Mouse (Mus musculus) hindbrain, embryonic 11.5 days (tissue): Measurements from ENCODE around the gene Smim6. TPM values are rescaled to one million over a fixed set of nuclear protein-coding genes. Genes with fewer than 3 reads are reported as not detected.

Source experiments
- ATAC-seq: fragments of 200-750 bp; cut with Nextera tagmentation; 2 replicates; pipeline ENCODE4 v1.8.0; 2017; ENCODE audit warnings: mild to moderate bottlenecking, moderate TSS enrichment, moderate library complexity; ENCODE audit not compliant: low FRiP score
- DNase-seq: peaks from one replicate; pipeline ENCODE4 v3.0.0-alpha.2; 2015; ENCODE audit warnings: low spot score
- H3K27ac ChIP-seq: fragments of 300-500 bp; sonication (generic); 2 replicates; pipeline ENCODE4 v1.5.1; 2014; ENCODE audit warnings: mild to moderate bottlenecking, low read depth, low read length
- H3K27me3 ChIP-seq: fragments of 300-500 bp; sonication (generic); 2 replicates; pipeline ENCODE4 v1.6.1; 2014; ENCODE audit warnings: mild to moderate bottlenecking, low read length, moderate library complexity, mixed read lengths; ENCODE audit not compliant: control insufficient read depth, insufficient read depth
- H3K36me3 ChIP-seq: fragments of 300-500 bp; sonication (generic); 2 replicates; pipeline ENCODE4 v1.6.1; 2014; ENCODE audit warnings: mild to moderate bottlenecking, low read length, moderate library complexity, mixed read lengths; ENCODE audit not compliant: control insufficient read depth, insufficient read depth
- H3K4me1 ChIP-seq: fragments of 300-500 bp; sonication (generic); replicated peaks from 2 replicates; pipeline ENCODE4 v1.6.1; 2014; ENCODE audit warnings: low read length, mixed read lengths; ENCODE audit not compliant: control insufficient read depth, insufficient read depth
- H3K4me2 ChIP-seq: fragments of 300-500 bp; sonication (generic); replicated peaks from 2 replicates; pipeline ENCODE4 v1.6.1; 2014; ENCODE audit warnings: mild to moderate bottlenecking, low read depth, low read length
- H3K4me3 ChIP-seq: fragments of 300-500 bp; sonication (generic); 2 replicates; pipeline ENCODE4 v1.5.1; 2014; ENCODE audit warnings: low read depth, low read length
- H3K9ac ChIP-seq: fragments of 300-500 bp; sonication (generic); 2 replicates; pipeline ENCODE4 v1.6.1; 2014; ENCODE audit warnings: low read depth, low read length
- H3K9me3 ChIP-seq: fragments of 300-500 bp; sonication (generic); 2 replicates; pipeline ENCODE4 v1.6.1; 2016; ENCODE audit warnings: low read length; ENCODE audit not compliant: control insufficient read depth
- WGBS: fragments of 180-500 bp; shearing (Covaris S2); extraction: QIAGEN DNeasy Blood & Tissue Kit; methylation state at CpG from one replicate; pipeline ENCODE4 v1.1.7; 2014; 5-methylcytosine and 5-hydroxymethylcytosine counted together
- polyA plus RNA-seq: library from polyadenylated mRNA; unstranded; fragments of >200 nt; fragmentation: Nextera tagmentation; extraction: Ambion mirVana; gene quantifications from 2 replicates; pipeline ENCODE4 v1.2.1, GENCODE M21; 2014

Gene Smim6
- polyA plus RNA-seq, 1 experiment from 2014 or later, result 0.65 TPM

DNA sequence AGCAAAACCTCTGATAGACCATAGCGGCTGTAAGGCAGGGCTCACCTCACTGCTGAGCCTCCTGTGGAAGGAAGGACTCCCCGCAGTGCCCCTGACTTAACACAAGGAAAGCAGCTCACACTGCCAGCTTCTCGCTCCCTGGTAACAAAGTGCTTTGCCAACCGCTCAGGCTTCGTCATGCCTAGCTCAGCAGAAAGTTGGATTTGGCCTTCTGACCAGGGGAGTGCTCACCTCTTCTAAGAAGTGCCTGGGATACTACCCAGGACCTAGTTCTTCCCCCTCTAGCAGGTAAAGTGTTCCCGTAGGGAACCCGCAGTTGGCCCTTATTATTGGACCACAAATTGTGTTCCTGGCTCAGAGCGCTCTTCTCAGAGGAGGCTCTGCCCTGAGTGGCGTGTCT, 47.2 kb downstream of the Smim6 start:
- Histone ChIP-seq H3K9me3 (no peaks in the 10 kb centered on the region), H3K4me1 (peaks cover 10% of the 10 kb centered on the region), H3K27ac (no peak overlapping the region), H3K36me3 (peaks cover 18% of the 10 kb centered on the region; the same call in 1 of the 2 replicates), H3K27me3 (no peaks in the 10 kb centered on the region), H3K4me3 (no peak overlapping the region), H3K9ac (no peak overlapping the region), H3K4me2 (no peak overlapping the region)
- DNase-seq (no peak), ATAC-seq (no peak)
- WGBS, result 97% methylated on average over 9 of the region's 9 CpGs

DNA sequence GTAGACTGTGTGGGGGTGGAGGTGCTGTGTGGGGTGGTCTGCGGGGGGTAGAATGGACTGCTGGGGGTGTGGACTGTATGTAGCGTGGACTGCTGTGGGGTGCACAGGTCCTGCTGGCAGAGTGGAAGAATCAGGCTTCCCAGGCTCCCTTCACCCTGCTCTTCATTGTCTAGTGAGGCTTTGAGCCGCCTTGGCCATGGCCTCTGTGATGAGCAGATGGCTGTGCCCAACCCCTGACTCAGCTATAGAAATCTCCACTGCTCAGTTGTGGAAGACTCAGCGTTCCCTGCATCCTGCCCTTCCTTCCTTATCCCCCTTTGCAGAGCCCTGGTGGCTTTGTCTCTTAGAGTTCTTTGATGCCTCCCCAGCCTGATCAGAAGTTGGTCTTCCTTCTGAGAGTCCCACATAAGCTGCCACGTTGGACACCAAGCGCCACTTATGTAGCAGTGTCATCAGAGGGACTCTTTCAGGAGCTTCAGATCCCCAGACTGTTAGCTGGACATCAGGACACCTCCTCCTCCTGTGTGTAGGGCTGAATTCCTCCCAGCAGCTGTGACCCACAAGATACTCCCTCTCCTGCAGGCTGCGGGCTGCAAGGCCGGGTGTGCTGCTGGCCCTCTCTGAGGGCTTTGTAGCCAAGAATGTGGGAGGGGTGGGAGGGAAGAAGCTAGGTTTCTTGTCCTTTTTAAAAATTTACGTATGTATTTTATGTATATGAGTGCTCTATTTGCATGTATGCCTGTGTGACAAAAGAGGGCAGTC, 51.0 kb downstream of the Smim6 start:
- no peak overlapping the region for H3K9ac ChIP-seq
- no peaks in the 10 kb centered on the region; the same call in 1 of the 2 replicates for H3K4me1 ChIP-seq
- no peak for DNase-seq
- H3K4me3 ChIP-seq, result no peak overlapping the region
- no peaks in the 10 kb centered on the region for H3K9me3 ChIP-seq
- H3K4me2 ChIP-seq, result no peak overlapping the region
- 90% methylated on average over 9 of the region's 9 CpGs for WGBS
- H3K36me3 ChIP-seq, result peaks cover 23% of the 10 kb centered on the region
- no peak for ATAC-seq
- H3K27me3 ChIP-seq, result no peaks in the 10 kb centered on the region
- no peak overlapping the region for H3K27ac ChIP-seq

Other genes starting within 250 kb of the Smim6 start
- gene Grb2, start 203.4 kb upstream of the Smim6 start, polyA plus RNA-seq, result 76.7 and 79.2 TPM in 2 replicates
- gene Tmem94, start 146.6 kb upstream of the Smim6 start, polyA plus RNA-seq, result 15.5 and 16.4 TPM in 2 replicates
- 12.2 and 12.9 TPM in 2 replicates for gene Caskin2, start 98.4 kb upstream of the Smim6 start, polyA plus RNA-seq
- gene Tsen54, start 97.3 kb upstream of the Smim6 start, polyA plus RNA-seq, result 17.9 and 21.3 TPM in 2 replicates
- 3.8 and 5.4 TPM in 2 replicates for gene Llgl2, start 88.0 kb upstream of the Smim6 start, polyA plus RNA-seq
- gene Myo15b, start 53.6 kb upstream of the Smim6 start, polyA plus RNA-seq, result 0.09 TPM in 1 of 2 replicates, not detected in the other
- 3.4 and 3.8 TPM in 2 replicates for gene Smim5, start 12.1 kb upstream of the Smim6 start, polyA plus RNA-seq
- 55.8 and 57.1 TPM in 2 replicates for gene Sap30bp, start 21.3 kb downstream of the Smim6 start, polyA plus RNA-seq
- 16.0 and 19.9 TPM in 2 replicates for gene Recql5, start 21.5 kb downstream of the Smim6 start, polyA plus RNA-seq
- 0.36 and 0.82 TPM in 2 replicates for gene Itgb4, start 62.7 kb downstream of the Smim6 start, polyA plus RNA-seq
- 89.0 and 96.3 TPM in 2 replicates for gene Galk1, start 100.7 kb downstream of the Smim6 start, polyA plus RNA-seq
- gene H3f3b, start 115.9 kb downstream of the Smim6 start, polyA plus RNA-seq, result 2,172 and 2,203 TPM in 2 replicates
- gene Unk, start 118.3 kb downstream of the Smim6 start, polyA plus RNA-seq, result 25.8 and 26.9 TPM in 2 replicates
- gene Unc13d, start 165.9 kb downstream of the Smim6 start, polyA plus RNA-seq, result 1.1 and 1.3 TPM in 2 replicates
- gene Wbp2, start 175.0 kb downstream of the Smim6 start, polyA plus RNA-seq, result 85.4 and 88.6 TPM in 2 replicates
- 3.0 TPM in 2 replicates for gene Trim47, start 215.2 kb downstream of the Smim6 start, polyA plus RNA-seq
- gene Trim65, start 219.1 kb downstream of the Smim6 start, polyA plus RNA-seq, result 1.4 and 2.5 TPM in 2 replicates
- gene Mrpl38, start 226.9 kb downstream of the Smim6 start, polyA plus RNA-seq, result 93.2 and 100 TPM in 2 replicates